ENCODE assay signal across 20 mouse cellular contexts in genomic region chr13:71195675-71196074, GRCm38 (mm10).
"Had no signal": no experiment of that assay in that cellular context is flagged by ENCODE, and none has a peak within 500 bp of the region (broad histone marks: within the 10 kb centered on the region; RNA-seq: fewer than 3 reads in every experiment).

No protein-coding gene starts in this region.

- H3K9me3 ChIP-seq: liver, embryonic 15.5 days; lung, embryonic 15.5 days; midbrain, embryonic 13.5 days; neural tube, embryonic 12.5 days; stomach, embryonic 15.5 days had no signal

- H3K27me3 ChIP-seq: liver, embryonic 13.5 days; liver, embryonic 15.5 days; lung, embryonic 15.5 days; megakaryocyte, embryonic 14.5 days; midbrain, embryonic 13.5 days; neural tube, embryonic 12.5 days; stomach, embryonic 15.5 days had no signal

- H3K9ac ChIP-seq: liver, embryonic 13.5 days; liver, embryonic 15.5 days; liver, postnatal 0 days; lung, embryonic 15.5 days; midbrain, embryonic 13.5 days; neural tube, embryonic 12.5 days; stomach, embryonic 15.5 days had no signal

- H3K4me2 ChIP-seq: liver, embryonic 13.5 days; liver, embryonic 15.5 days; lung, embryonic 15.5 days; midbrain, embryonic 11.5 days; midbrain, embryonic 13.5 days; neural tube, embryonic 12.5 days; stomach, embryonic 15.5 days had no signal

- H3K27ac ChIP-seq: liver, embryonic 13.5 days; liver, embryonic 15.5 days; lung, embryonic 15.5 days; macrophage; midbrain, embryonic 13.5 days; neural tube, embryonic 12.5 days; stomach, embryonic 15.5 days; stomach, postnatal 0 days had no signal

- H3K4me1 ChIP-seq: liver, embryonic 13.5 days; liver, embryonic 15.5 days; lung, embryonic 15.5 days; megakaryocyte, embryonic 14.5 days; stomach, embryonic 15.5 days had no signal

- ATAC-seq: liver, postnatal 0 days; lung, postnatal 0 days; midbrain, embryonic 13.5 days; midbrain, embryonic 16.5 days had no signal

- DNase-seq: liver, embryonic 13.5 days; liver, postnatal 0 days; lung, adult 2 months; lung, postnatal 14 days; lung, postnatal 36 days; right cerebral cortex, postnatal 14 days; thymus, adult 2 months; thymus, postnatal 25 days; thymus, postnatal 4 days had no signal

- H3K36me3 ChIP-seq: liver, embryonic 13.5 days; liver, embryonic 15.5 days; lung, embryonic 15.5 days; midbrain, embryonic 13.5 days; neural tube, embryonic 12.5 days; stomach, embryonic 15.5 days had no signal

- H3K4me3 ChIP-seq: liver, embryonic 13.5 days; liver, embryonic 15.5 days; lung, embryonic 15.5 days; megakaryocyte, embryonic 14.5 days; midbrain, embryonic 13.5 days; neural tube, embryonic 12.5 days; stomach, embryonic 15.5 days had no signal
